Mouse (Mus musculus): ENCODE data around the gene Cebpg. TPM values are rescaled to one million over a fixed set of nuclear protein-coding genes. Genes with fewer than 3 reads are reported as not detected.

Cebpg gene
- 21.3 TPM in 2 replicates for total RNA-seq (2014; fragmentation: Nextera tagmentation)
- total RNA-seq (2017), result 22.5 and 26.3 TPM in 2 replicates

- peak; percentile 91 for ATAC-seq (replicated peaks; ENCODE audit: poor library complexity, severe bottlenecking)
Measured at GRCm38 (mm10) chr7:35056436-35056864, at the start of gene Cebpg. Gene Cebpg, minus strand, starts transcription at chr7:35056573.

- peak; percentile 61 for ATAC-seq (replicated peaks; ENCODE audit: poor library complexity, severe bottlenecking)
Measured at GRCm38 (mm10) chr7:35099528-35099927, 43.2 kb upstream of the Cebpg start.

GRCm38 (mm10) chr7:35098777-35099176 lies 42.4 kb upstream of the Cebpg start:
- peak; percentile 90 for ATAC-seq (replicated peaks; ENCODE audit: poor library complexity, severe bottlenecking)

GRCm38 (mm10) chr7:35094975-35095678 lies 38.8 kb upstream of the Cebpg start:
- no peak for ATAC-seq (replicated peaks; ENCODE audit: poor library complexity, severe bottlenecking)

DNA sequence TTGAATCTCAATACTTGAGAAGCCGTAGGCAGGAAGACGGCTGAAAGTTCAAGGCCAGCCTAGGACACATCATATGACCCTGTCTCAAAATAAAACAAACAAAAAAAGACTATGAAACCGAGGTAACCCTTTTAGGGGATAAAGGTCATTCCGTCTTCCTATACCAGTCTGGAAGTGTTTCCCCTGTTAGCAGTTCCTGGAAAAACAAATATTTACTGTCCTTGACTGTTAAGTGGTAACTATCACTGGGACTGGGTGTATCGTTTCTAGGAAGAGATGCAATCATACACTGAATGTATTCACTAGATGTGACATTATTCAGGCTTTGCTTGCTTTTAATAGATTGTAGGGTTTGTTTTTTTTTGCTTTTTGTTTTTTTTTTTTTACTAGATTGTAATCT lies 34.2 kb upstream of the Cebpg start:
- no peak for ATAC-seq (replicated peaks; ENCODE audit: poor library complexity, severe bottlenecking)

- peak; percentile 89 for ATAC-seq (replicated peaks; ENCODE audit: poor library complexity, severe bottlenecking)
Measured at GRCm38 (mm10) chr7:35086271-35086861, 30.0 kb upstream of the Cebpg start.

GRCm38 (mm10) chr7:35084565-35085360 lies 28.4 kb upstream of the Cebpg start:
- no peak for ATAC-seq (replicated peaks; ENCODE audit: poor library complexity, severe bottlenecking)

DNA sequence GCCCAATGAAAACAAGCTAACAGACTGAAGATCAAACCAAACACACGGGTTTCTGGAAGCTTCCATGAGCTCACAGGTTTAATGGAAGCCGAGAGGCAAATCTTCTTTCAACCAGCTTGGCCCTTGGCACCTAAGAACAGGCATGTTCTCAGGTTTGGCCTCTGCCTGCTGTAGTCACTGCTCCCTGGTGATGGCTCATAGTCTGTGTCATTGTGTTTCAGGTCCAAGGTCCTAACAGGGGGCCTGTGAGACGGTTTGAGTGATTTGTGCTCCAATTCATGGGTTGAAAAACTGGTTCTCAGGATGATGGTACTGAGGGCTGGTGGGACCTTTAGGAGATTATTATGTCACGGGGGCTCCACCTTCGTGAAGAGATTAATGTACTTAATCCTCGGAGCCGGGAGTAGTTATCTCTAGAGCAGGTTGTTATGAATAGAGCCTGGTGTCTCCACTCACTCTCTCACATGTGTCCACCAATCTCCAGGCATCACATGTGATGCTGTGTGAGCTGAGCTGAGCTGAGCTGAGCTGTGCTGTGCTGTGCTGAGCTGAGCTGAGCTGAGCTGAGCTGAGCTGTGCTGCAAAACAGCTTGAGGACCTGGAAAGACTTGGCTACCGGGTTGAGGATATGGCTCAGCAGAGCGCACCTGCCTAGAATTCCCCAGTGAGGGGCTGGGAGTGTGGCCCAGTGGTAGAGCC lies 25.2 kb upstream of the Cebpg start:
- no peak for ATAC-seq (replicated peaks; ENCODE audit: poor library complexity, severe bottlenecking)

DNA sequence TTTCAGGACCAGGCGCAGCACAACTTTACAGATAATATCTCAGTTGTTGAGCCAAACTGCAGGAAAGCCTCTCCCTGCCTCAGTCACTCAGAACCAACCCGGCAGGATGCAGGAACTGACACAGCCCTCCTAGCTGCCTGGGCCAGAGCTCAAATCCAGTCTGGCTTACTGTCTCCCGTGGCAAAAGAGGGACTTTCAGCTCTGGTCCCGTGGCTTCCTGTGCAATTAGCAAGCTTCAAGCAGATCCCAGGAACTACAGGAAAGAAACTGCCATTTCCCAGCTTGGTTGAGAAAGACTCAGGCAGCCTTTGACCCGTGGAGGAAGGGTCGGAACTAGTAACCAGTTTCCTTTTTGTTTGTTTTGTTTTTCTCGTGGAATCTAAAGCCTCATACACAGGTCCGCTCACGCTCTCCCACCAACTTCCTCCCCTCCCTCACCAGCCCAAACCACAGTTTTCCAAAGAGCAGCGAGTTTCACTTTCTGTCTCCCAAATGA lies 24.5 kb upstream of the Cebpg start:
- ATAC-seq (replicated peaks; ENCODE audit: poor library complexity, severe bottlenecking), result peak; percentile 64

GRCm38 (mm10) chr7:35076645-35077044 lies 20.3 kb upstream of the Cebpg start:
- ATAC-seq (replicated peaks; ENCODE audit: poor library complexity, severe bottlenecking), result no peak

DNA sequence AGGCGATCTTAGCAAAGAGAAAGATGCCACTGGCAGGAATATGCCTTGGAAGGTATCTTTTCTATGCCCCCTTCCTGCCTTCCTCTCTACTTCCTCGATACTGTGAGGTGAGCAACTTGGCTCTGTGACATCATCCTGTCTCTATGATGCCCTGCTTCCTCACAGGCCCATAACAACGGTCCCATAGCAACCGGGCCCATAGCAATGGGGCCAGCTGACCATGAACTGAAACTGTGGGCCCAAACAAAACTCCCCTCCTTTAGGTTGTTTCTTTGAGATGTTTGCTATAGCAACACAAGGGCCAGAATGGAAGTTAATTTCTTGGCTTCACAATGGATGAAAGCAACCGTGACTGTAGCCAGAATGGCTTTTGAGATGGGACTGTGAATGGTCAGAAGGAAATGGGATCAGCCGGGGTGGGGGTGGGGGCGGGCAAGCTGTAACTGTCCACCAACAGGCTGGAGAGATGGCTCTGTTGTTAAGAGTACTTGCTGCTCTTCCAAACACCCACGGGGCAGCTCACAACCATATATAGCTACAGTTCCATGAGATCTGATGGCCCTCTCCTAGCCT lies 10.4 kb upstream of the Cebpg start:
- ATAC-seq (replicated peaks; ENCODE audit: poor library complexity, severe bottlenecking), result peak; percentile 53

- ATAC-seq (replicated peaks; ENCODE audit: poor library complexity, severe bottlenecking), result peak; percentile 54
Measured at GRCm38 (mm10) chr7:35065958-35066357, 9.6 kb upstream of the Cebpg start.

- ATAC-seq (replicated peaks; ENCODE audit: poor library complexity, severe bottlenecking), result peak; percentile 83
Measured at GRCm38 (mm10) chr7:35064286-35065258, 8.2 kb upstream of the Cebpg start.

DNA sequence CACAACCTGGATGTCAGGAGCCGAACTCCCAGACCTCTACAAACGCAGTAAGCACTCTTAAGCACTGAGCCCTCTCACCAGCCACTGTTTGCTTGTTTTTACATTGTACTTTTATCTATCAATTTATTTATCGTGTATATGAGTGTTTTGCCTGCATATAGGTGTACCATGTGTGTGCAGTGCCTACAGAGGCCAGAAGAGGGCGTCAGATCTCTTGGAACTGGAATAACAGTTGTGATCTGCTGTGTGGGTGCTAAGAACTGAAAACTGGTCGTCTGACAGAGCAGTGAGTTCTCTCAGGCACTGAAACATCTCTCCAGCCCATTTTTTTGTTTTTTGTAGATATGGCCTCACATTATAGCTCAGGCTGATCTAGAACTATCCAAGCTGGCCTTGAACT lies 3.1 kb upstream of the Cebpg start:
- ATAC-seq (replicated peaks; ENCODE audit: poor library complexity, severe bottlenecking), result no peak

GRCm38 (mm10) chr7:35058329-35058728 lies 2.0 kb upstream of the Cebpg start:
- no peak for ATAC-seq (replicated peaks; ENCODE audit: poor library complexity, severe bottlenecking)

GRCm38 (mm10) chr7:35057569-35057968 lies 1.2 kb upstream of the Cebpg start:
- ATAC-seq (replicated peaks; ENCODE audit: poor library complexity, severe bottlenecking), result no peak

DNA sequence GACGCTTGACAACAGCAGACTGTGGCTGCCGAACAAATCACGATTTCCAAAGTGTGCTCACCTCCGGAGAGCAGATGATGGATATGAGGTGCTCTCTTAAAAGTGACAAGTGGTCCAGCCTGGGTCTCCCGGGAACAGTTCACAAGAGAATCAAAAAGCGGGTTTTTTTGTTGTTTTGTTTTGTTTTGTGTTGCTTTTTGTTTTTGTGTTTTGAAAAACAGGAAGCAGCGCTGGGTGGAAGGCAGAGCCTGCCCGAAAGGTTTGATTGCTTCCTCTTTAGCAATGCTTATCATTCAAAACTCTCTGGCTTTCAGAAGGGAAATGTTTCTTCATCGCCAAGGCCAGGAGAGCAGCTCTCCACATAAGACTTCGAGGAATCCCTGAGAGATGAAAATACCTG lies 626 bp upstream of the Cebpg start:
- ATAC-seq (replicated peaks; ENCODE audit: poor library complexity, severe bottlenecking), result peak; percentile 60

GRCm38 (mm10) chr7:35055619-35056435 lies 546 bp downstream of the Cebpg start:
- ATAC-seq (replicated peaks; ENCODE audit: poor library complexity, severe bottlenecking), result peak; percentile 23

All from granulocyte monocyte progenitor cell, adult 5-6 weeks (primary cell).